Mouse (Mus musculus) liver, embryonic 16.5 days (tissue): ENCODE results near the gene Rnf220. TPM values are rescaled to one million over a fixed set of nuclear protein-coding genes. Genes with fewer than 3 reads are reported as not detected.

ENCODE experiments used
- ATAC-seq: fragments of 200-750 bp; cut with Nextera tagmentation; 2 replicates; pipeline ENCODE4 v1.8.0; 2017; ENCODE audit warnings: low read depth, mild to moderate bottlenecking, moderate number of reproducible peaks, moderate library complexity
- H3K27ac ChIP-seq: fragments of 300-500 bp; sonication (generic); 2 replicates; pipeline ENCODE4 v1.5.1; 2014; ENCODE audit warnings: mild to moderate bottlenecking, low read length
- H3K27me3 ChIP-seq: fragments of 300-500 bp; sonication (generic); 2 replicates; pipeline ENCODE4 v1.6.1; 2014; ENCODE audit warnings: low read depth, low read length, mixed read lengths; ENCODE audit not compliant: control insufficient read depth, insufficient read depth
- H3K36me3 ChIP-seq: fragments of 300-500 bp; sonication (generic); 2 replicates; pipeline ENCODE4 v1.6.1; 2014; ENCODE audit warnings: mild to moderate bottlenecking; ENCODE audit not compliant: control insufficient read depth, insufficient read depth
- H3K4me1 ChIP-seq: fragments of 300-500 bp; sonication (generic); 2 replicates; pipeline ENCODE4 v1.6.1; 2014; ENCODE audit warnings: low read depth, low read length, mixed read lengths; ENCODE audit not compliant: control insufficient read depth
- H3K4me2 ChIP-seq: fragments of 300-500 bp; sonication (generic); 2 replicates; pipeline ENCODE4 v1.6.1; 2014; ENCODE audit warnings: low read depth, low read length, mixed read lengths
- H3K4me3 ChIP-seq: fragments of 300-500 bp; sonication (generic); 2 replicates; pipeline ENCODE4 v1.5.1; 2014; ENCODE audit warnings: low read depth, mild to moderate bottlenecking, low read length
- H3K9ac ChIP-seq: fragments of 300-500 bp; sonication (generic); 2 replicates; pipeline ENCODE4 v1.6.1; 2014; ENCODE audit warnings: low read depth, low read length
- H3K9me3 ChIP-seq: fragments of 300-500 bp; sonication (generic); replicated peaks from 2 replicates; pipeline ENCODE4 v1.6.1; 2016; ENCODE audit warnings: low read length; ENCODE audit not compliant: control insufficient read depth
- WGBS: fragments of 180-500 bp; shearing (Covaris S2); extraction: QIAGEN DNeasy Blood & Tissue Kit; methylation state at CpG from one replicate; pipeline ENCODE4 v1.1.7; 2014; ENCODE audit not compliant: insufficient replicate concordance; 5-methylcytosine and 5-hydroxymethylcytosine counted together
- polyA plus RNA-seq: library from polyadenylated mRNA; unstranded; fragments of >200 nt; fragmentation: Nextera tagmentation; extraction: Ambion mirVana; gene quantifications from 2 replicates; pipeline ENCODE4 v1.2.1, GENCODE M21; 2015

Rnf220 gene
- polyA plus RNA-seq, 1 experiment from 2014 or later, result 21.5 TPM

DNA sequence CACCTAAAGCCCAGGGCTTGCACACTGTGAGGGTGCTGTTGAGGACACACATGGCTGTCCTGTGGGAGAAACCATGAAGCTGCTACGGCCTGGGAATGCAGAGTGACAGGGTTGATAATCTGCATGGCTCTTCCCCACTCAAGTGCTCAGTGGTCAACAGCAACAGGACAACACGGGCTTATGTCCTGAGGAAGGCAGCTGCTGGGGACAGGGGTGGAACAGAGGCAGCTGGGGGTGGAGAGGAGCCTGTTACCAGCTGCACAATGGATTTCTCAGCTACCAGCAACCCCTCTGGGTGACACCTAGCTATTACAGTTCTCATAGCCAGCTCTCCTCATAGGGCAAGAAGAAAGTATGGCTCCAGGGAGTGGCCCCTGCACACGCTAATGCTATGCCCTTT lies 169.9 kb downstream of the Rnf220 start:
- 61% methylated on average over 3 of the region's 3 CpGs for WGBS
- Histone ChIP-seq H3K9me3 (no peaks in the 10 kb centered on the region), H3K4me3 (no peak overlapping the region), H3K4me1 (no peaks in the 10 kb centered on the region), H3K36me3 (no peaks in the 10 kb centered on the region), H3K9ac (no peak overlapping the region), H3K27ac (no peak overlapping the region), H3K27me3 (no peaks in the 10 kb centered on the region), H3K4me2 (no peak overlapping the region)
- ATAC-seq, result no peak

DNA sequence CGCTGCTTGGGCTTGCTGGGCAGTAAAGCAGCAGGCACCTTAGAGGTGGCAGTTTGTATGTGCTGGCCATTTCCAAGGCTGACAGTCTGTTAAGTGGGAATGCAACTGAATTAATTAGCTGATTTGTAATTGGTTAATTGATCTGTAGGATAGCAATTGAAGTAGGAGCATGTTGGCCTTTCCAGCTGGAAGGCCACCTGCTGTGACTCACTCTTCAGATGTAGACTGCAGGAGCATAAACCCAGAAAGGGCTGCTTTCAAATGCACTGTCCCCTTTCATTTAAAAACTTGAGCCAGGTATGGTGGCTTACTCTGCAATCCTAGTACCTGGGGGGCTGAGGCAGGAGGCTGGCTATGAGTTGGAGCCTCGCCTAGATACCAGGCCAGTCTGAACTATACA lies 171.8 kb downstream of the Rnf220 start:
- 37% methylated on average over 2 of the region's 2 CpGs for WGBS
- no peak for ATAC-seq

DNA sequence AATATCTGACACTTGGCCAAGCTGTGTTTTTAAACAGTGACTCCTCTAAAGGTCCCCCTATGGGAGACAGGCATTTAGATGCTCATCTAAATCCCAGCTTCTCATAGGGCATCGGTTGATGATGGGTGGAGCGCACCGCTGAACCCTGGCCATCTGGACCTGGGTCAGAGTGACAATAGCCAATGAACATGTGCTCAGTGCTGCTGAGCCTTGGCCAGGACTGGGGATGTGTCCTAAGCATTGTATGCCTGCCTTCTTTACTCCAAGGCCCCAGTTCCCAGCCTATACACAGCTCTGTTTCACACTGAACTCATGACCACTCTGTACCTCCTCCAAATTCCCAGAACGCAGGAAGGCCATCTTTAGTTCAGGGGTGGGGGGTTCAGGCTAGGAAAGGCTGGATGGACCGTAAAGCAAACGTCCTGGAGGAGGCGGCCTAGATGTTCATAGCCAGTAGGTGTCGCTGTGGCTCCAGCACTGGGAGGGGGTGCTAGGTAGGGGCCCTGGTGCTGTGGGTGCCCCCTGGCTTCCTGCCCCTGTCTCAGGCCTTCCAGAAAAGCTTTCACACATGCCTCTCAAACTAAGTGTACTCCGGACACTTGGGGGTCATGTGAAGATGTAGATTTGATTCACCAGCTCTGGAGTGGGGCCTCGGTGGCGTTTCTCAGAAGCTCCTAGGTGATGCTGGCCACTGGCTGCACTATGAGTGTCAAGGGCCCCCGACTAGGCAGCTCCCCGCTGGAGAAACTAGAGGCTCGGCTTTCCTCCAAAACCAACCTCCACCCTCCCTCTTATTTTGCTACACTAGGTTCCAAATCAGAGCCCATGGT lies 173.1 kb downstream of the Rnf220 start:
- 33% methylated on average over 14 of the region's 14 CpGs for WGBS
- Histone ChIP-seq H3K4me3 (no peak overlapping the region), H3K27me3 (peaks cover 2% of the 10 kb centered on the region; the same call in 1 of the 2 replicates), H3K4me2 (no peak overlapping the region), H3K36me3 (no peaks in the 10 kb centered on the region), H3K4me1 (no peaks in the 10 kb centered on the region), H3K27ac (no peak overlapping the region), H3K9ac (no peak overlapping the region), H3K9me3 (no peaks in the 10 kb centered on the region)
- 0 out of 2 replicates have a peak, but pooled peaks have one; percentile 9 for ATAC-seq

More for the DNA sequence above, 171.8 kb downstream of the Rnf220 start:
- Histone ChIP-seq H3K36me3 (no peaks in the 10 kb centered on the region), H3K27me3 (peaks cover 2% of the 10 kb centered on the region; the same call in 1 of the 2 replicates), H3K4me2 (no peak overlapping the region), H3K27ac (no peak overlapping the region), H3K9me3 (no peaks in the 10 kb centered on the region), H3K9ac (no peak overlapping the region), H3K4me3 (no peak overlapping the region), H3K4me1 (no peaks in the 10 kb centered on the region)

DNA sequence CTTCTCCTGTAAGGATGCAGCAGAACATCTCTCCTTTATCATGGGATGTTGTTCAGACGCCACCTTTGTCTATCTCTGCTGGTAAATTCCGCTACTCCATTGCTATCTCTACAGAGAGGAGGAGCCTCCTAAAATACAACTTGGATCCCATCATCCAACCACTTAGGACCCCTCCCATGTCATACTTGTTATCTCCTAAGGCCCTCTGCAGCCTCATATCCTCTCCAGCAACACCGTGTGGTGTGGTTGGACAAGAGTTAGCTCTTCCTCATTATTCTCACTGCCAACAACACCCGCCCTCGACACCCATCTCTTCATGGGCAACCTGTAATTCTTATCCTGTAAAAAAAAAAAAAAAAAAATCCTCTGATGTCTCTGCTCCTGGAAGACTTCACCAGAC lies 175.8 kb downstream of the Rnf220 start:
- 0 out of 2 replicates have a peak, but pooled peaks have one; percentile 32 for ATAC-seq

DNA sequence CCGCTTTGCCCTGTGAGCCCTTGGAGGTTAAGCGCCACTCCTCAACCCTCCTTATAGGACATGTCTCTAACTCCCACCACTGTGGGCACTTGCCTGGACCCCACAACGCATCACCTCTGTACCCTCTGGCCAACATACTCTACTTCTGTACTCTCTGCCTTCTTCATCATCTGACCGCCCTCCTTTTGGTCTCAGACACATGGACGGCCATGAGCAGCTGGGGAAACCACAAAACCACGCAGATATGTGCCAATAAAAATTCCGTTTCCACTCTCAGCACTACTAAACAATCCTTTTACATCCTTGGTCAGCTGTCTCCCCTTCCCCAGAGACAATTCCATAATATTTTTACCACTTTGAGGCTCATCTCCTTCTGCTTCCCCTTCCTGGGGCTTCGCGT lies 178.3 kb downstream of the Rnf220 start:
- Histone ChIP-seq H3K9me3 (no peaks in the 10 kb centered on the region), H3K4me2 (no peak overlapping the region), H3K36me3 (no peaks in the 10 kb centered on the region), H3K4me3 (no peak overlapping the region), H3K27me3 (peaks cover 31% of the 10 kb centered on the region), H3K9ac (no peak overlapping the region), H3K27ac (no peak overlapping the region), H3K4me1 (peaks cover 2% of the 10 kb centered on the region)
- ATAC-seq, result no peak
- WGBS, result 59% methylated on average over 9 of the region's 9 CpGs

More for the DNA sequence above, 175.8 kb downstream of the Rnf220 start:
- no peaks in the 10 kb centered on the region for H3K9me3 ChIP-seq
- no peak overlapping the region for H3K9ac ChIP-seq
- H3K4me3 ChIP-seq, result no peak overlapping the region
- WGBS, result 27% methylated on average over 5 of the region's 5 CpGs
- no peaks in the 10 kb centered on the region for H3K36me3 ChIP-seq
- H3K4me2 ChIP-seq, result no peak overlapping the region
- H3K4me1 ChIP-seq, result no peaks in the 10 kb centered on the region
- no peak overlapping the region for H3K27ac ChIP-seq
- peaks cover 24% of the 10 kb centered on the region for H3K27me3 ChIP-seq

DNA sequence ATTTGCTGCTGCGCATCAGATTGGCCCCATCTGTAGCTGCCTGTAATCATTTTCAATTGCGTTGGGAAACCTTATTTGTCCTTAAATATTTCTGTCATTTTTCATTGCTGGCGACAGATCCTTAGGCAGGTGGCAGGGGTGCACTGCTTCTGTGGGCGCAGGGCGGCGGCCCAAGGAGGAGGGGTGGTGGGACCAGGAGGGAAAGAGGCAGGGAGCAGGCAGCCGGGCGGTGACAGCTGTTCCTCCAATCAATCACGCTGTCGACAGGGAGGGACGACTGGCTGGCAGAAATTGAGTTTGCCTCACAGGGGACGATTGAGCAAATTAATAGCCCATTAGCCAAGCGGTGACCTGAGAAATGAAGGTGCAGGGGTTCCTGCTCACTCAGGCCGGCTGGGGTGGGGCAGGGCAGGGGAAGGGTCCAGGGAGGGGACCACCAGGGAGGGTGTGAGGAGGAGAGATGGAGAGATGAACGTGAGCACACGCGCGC lies 179.1 kb downstream of the Rnf220 start:
- no peak for ATAC-seq
- no peaks in the 10 kb centered on the region for H3K9me3 ChIP-seq
- no peaks in the 10 kb centered on the region for H3K36me3 ChIP-seq
- no peak overlapping the region for H3K27ac ChIP-seq
- H3K27me3 ChIP-seq, result peaks cover 31% of the 10 kb centered on the region
- H3K4me2 ChIP-seq, result no peak overlapping the region
- H3K9ac ChIP-seq, result no peak overlapping the region
- H3K4me3 ChIP-seq, result no peak overlapping the region
- H3K4me1 ChIP-seq, result peaks cover 9% of the 10 kb centered on the region
- WGBS, result 52% methylated on average over 18 of the region's 18 CpGs

DNA sequence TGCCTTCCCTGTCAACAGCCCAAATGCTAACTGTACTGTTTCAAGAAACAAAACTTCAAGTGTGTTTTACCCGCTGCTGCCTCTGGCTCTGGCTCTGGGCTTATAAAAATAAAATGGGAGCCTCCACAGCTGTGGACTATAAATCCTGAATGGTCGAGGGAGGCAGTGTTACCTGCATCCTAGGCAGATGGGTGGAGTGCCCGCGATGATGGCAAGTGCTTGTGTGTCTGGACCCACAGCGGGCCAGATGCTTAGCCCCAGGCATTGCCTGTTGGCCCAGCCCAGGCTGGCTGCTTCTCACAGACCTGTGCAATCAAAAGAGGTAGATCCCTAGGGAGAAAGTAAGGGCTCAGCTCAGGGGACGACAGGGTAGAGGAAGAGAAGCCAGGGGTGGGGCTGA lies 180.1 kb downstream of the Rnf220 start:
- H3K4me1 ChIP-seq, result peaks cover 17% of the 10 kb centered on the region
- 54% methylated on average over 6 of the region's 6 CpGs for WGBS
- H3K4me3 ChIP-seq, result no peak overlapping the region
- H3K4me2 ChIP-seq, result no peak overlapping the region
- no peak for ATAC-seq
- no peak overlapping the region for H3K27ac ChIP-seq
- H3K9ac ChIP-seq, result no peak overlapping the region
- H3K27me3 ChIP-seq, result peaks cover 31% of the 10 kb centered on the region
- H3K9me3 ChIP-seq, result no peaks in the 10 kb centered on the region
- no peaks in the 10 kb centered on the region for H3K36me3 ChIP-seq

DNA sequence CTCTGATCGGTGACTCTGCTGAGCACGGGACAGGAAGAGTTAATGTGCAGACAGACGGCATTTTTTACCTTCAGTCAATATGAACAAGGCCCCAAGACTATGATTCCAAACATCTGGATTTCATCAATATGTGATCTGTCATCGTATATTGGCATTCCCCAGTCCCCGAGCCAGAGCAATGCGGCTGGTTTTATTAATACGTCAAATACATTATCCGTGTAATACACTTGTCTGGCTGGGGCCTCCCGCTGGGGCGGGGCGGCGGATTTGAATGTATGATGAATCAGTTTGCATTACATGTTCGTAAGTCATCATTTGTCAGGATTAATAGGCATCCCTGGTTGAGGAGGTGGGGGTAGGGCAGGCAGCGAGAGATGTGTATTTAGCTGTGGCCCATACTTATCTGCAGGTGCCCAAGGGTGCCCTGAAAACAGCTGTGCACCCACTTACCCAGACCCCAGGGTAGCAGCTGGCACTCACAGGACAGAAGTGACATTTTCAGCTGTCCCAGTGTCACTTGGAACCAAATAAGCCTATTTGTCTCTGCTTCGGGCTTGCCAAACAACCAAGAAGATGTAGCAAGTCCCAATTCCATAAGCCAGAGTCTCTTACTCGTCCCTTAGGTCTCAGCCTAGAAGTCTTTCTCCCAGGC lies 181.9 kb downstream of the Rnf220 start:
- Histone ChIP-seq H3K9me3 (no peaks in the 10 kb centered on the region), H3K4me1 (peaks cover 30% of the 10 kb centered on the region), H3K27me3 (peaks cover 29% of the 10 kb centered on the region), H3K4me2 (no peak overlapping the region), H3K4me3 (no peak overlapping the region), H3K36me3 (no peaks in the 10 kb centered on the region), H3K9ac (no peak overlapping the region), H3K27ac (no peak overlapping the region)
- 71% methylated on average over 16 of the region's 16 CpGs for WGBS
- no peak for ATAC-seq

DNA sequence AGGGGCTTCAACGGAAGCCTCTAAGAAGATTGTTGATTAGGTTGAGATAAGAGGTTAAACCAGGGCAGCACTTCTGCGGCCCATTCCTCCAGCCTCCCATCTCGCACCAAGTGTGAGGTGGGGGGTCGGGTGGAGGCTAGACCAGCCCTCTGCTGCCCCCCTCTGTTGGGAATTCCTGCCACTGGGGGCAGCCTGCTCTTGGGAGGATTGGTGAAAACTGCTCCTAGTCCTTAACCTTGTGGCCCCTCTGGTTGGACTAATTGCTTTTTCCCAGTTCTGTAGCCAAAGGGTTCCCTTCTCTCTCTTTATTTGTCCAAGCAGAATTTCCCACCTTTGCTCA lies 183.8 kb downstream of the Rnf220 start:
- Histone ChIP-seq H3K4me1 (peaks cover 30% of the 10 kb centered on the region), H3K27me3 (peaks cover 24% of the 10 kb centered on the region), H3K9me3 (no peaks in the 10 kb centered on the region; the same call in 1 of the 2 replicates), H3K36me3 (no peaks in the 10 kb centered on the region), H3K27ac (peak overlapping the region; percentile 97), H3K4me3 (peak overlapping the region; percentile 61), H3K9ac (peak overlapping the region; percentile 59), H3K4me2 (peak overlapping the region; percentile 64)
- 10% methylated on average over 4 of the region's 4 CpGs for WGBS
- peak; percentile 22 for ATAC-seq
